Mouse (Mus musculus) kidney, embryonic 16.5 days (tissue): Measurements from ENCODE around the gene Nav1. TPM values are rescaled to one million over a fixed set of nuclear protein-coding genes. Genes with fewer than 3 reads are reported as not detected.

Experiments
- ATAC-seq: fragments of 200-750 bp; cut with Nextera tagmentation; 2 replicates; pipeline ENCODE4 v1.8.0; 2017; ENCODE audit warnings: moderate TSS enrichment; ENCODE audit not compliant: low FRiP score, low TSS enrichment
- H3K27ac ChIP-seq: fragments of 300-500 bp; sonication (generic); 2 replicates; pipeline ENCODE4 v1.5.1; 2014; ENCODE audit warnings: low read length
- H3K27me3 ChIP-seq: fragments of 300-500 bp; sonication (generic); 2 replicates; pipeline ENCODE4 v1.6.1; 2014; ENCODE audit warnings: low read length, control low read depth, mixed read lengths; ENCODE audit not compliant: insufficient read depth
- H3K36me3 ChIP-seq: fragments of 300-500 bp; sonication (generic); 2 replicates; pipeline ENCODE4 v1.6.1; 2014; ENCODE audit warnings: low read length, control low read depth, mixed read lengths; ENCODE audit not compliant: insufficient read depth
- H3K4me1 ChIP-seq: fragments of 300-500 bp; sonication (generic); 2 replicates; pipeline ENCODE4 v1.6.1; 2014; ENCODE audit warnings: low read length, control low read depth, mixed read lengths; ENCODE audit not compliant: insufficient read depth
- H3K4me2 ChIP-seq: fragments of 300-500 bp; sonication (generic); replicated peaks from 2 replicates; pipeline ENCODE4 v1.6.1; 2014; ENCODE audit warnings: low read depth, low read length
- H3K4me3 ChIP-seq: fragments of 300-500 bp; sonication (generic); 2 replicates; pipeline ENCODE4 v1.5.1; 2014; ENCODE audit warnings: mild to moderate bottlenecking, low read length
- H3K9ac ChIP-seq: fragments of 300-500 bp; sonication (generic); replicated peaks from 2 replicates; pipeline ENCODE4 v1.6.1; 2014; ENCODE audit warnings: low read length
- H3K9me3 ChIP-seq: fragments of 300-500 bp; sonication (generic); 2 replicates; pipeline ENCODE4 v1.6.1; 2016; ENCODE audit warnings: low read length, control low read depth
- WGBS: fragments of 180-500 bp; shearing (Covaris S2); extraction: QIAGEN DNeasy Blood & Tissue Kit; methylation state at CpG from one replicate; pipeline ENCODE4 v1.1.7; 2014; 5-methylcytosine and 5-hydroxymethylcytosine counted together
- polyA plus RNA-seq: library from polyadenylated mRNA; unstranded; fragments of >200 nt; fragmentation: Nextera tagmentation; extraction: Ambion mirVana; gene quantifications from 2 replicates; pipeline ENCODE4 v1.2.1, GENCODE M21; 2015

Nav1 gene
- polyA plus RNA-seq, 1 experiment from 2014 or later: 12.2 TPM

- Histone ChIP-seq H3K27ac (no peak overlapping the region), H3K4me2 (no peak overlapping the region)
- ATAC-seq: no peak
These were observed 90.4 kb downstream of the Nav1 start for GRCm38 (mm10) chr1:135516511-135517305.

GRCm38 (mm10) chr1:135515633-135516238, 91.4 kb downstream of the Nav1 start:
- H3K4me1 ChIP-seq: peaks cover 46% of the 10 kb centered on the region
- H3K9me3 ChIP-seq: no peaks in the 10 kb centered on the region
- no peaks in the 10 kb centered on the region for H3K36me3 ChIP-seq
- H3K27me3 ChIP-seq: peaks cover 3% of the 10 kb centered on the region; the same call in 1 of the 2 replicates
- 49% methylated on average over 12 of the region's 12 CpGs for WGBS
- H3K4me3 ChIP-seq: no peak overlapping the region
- no peak overlapping the region for H3K4me2 ChIP-seq
- ATAC-seq: no peak
- H3K27ac ChIP-seq: no peak overlapping the region
- no peak overlapping the region for H3K9ac ChIP-seq

More at GRCm38 (mm10) chr1:135516511-135517305, 90.4 kb downstream of the Nav1 start:
- Histone ChIP-seq H3K9me3 (0 out of 2 replicates have a peak, but pooled peaks cover 3% of the 10 kb centered on the region), H3K4me3 (no peak overlapping the region), H3K4me1 (peaks cover 41% of the 10 kb centered on the region), H3K36me3 (no peaks in the 10 kb centered on the region), H3K27me3 (no peaks in the 10 kb centered on the region), H3K9ac (no peak overlapping the region)
- 66% methylated on average over 10 of the region's 10 CpGs for WGBS

DNA sequence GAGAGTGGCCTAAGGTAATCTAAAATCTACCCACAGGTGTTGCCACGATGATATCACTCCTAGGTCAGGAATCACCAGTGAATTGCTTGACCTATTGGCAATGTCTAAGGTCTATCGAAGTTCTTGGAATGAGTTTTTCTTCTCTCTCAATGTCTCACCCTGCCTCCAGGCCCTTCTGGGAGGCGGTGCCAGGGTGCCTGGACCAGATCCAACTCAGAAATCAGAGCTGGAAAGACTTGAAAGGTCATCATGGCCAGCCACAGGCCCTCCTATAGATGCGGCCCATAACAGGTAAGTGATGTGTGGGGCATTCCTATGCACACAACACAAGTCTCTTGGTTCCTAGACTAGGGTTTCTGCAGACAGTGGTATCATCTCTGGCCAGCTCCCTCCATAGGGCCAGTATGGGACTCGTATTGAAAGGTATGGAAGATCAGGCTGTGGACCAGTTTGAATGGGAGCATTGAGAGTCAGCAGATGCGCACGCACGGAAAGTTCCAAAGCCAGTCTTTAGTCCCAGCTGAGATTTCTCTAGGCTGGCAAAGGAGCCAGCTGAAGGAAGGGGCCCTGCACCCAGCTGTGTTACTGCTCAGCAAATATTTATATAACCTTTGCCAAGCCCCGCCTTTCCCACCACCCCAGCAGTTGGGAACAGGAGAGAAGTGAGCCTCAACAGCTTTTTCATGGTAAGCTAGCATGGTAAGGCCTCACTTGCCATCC, 92.0 kb downstream of the Nav1 start:
- 54% methylated on average over 9 of the region's 9 CpGs for WGBS

DNA sequence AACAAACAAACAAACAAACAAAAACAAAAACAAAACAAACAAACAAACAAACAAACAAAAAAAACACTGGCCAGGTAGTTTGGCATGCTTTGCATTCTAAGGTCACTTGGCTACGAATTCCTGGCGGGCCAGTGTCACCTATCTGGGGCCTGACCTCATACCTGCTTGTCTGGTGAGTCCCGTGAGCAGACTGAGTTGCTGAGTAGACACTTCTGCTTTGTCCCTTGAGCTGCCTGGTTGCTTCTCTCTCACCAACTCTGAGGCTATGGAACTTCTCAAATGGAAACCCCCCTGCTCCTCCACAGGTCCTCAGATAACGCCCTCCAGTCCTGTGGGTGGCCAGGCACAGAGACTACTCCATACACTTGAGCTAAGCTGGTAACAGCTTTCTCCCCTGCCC, 93.0 kb downstream of the Nav1 start:
- Histone ChIP-seq H3K9ac (no peak overlapping the region), H3K36me3 (no peaks in the 10 kb centered on the region), H3K27ac (no peak overlapping the region), H3K4me3 (no peak overlapping the region), H3K9me3 (no peaks in the 10 kb centered on the region), H3K4me2 (no peak overlapping the region), H3K27me3 (peaks cover 7% of the 10 kb centered on the region), H3K4me1 (peaks cover 57% of the 10 kb centered on the region)
- ATAC-seq: no peak
- WGBS: 76% methylated on average over 4 of the region's 4 CpGs

More for the DNA sequence above, 92.0 kb downstream of the Nav1 start:
- Histone ChIP-seq H3K9ac (no peak overlapping the region), H3K4me2 (no peak overlapping the region), H3K36me3 (no peaks in the 10 kb centered on the region), H3K27ac (no peak overlapping the region), H3K4me3 (no peak overlapping the region), H3K9me3 (no peaks in the 10 kb centered on the region), H3K4me1 (peaks cover 50% of the 10 kb centered on the region), H3K27me3 (peaks cover 3% of the 10 kb centered on the region; the same call in 1 of the 2 replicates)
- 0 out of 2 replicates have a peak, but pooled peaks have one; percentile 39 for ATAC-seq

DNA sequence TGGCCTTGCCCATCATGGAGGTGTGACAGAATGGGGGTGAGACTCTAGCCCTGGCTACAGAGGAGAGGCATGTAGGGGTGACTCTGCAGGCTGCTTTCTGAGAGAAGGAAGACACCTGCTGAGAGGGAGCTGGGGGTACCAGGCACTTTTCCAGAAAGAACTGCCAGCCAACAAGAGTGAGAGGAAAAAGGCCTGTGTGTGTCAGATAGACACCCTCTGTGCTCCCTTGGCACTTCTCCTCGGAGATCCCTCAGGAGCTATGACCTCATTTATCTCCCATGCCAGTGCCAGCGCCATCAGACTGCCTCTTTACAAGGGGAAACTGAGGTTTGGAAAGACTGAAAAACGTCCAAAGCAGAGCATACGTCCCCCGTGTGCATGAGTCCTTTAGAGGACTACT, 93.6 kb downstream of the Nav1 start:
- 25% methylated on average over 5 of the region's 5 CpGs for WGBS
- Histone ChIP-seq H3K9ac (no peak overlapping the region), H3K9me3 (no peaks in the 10 kb centered on the region), H3K27ac (no peak overlapping the region), H3K27me3 (peaks cover 10% of the 10 kb centered on the region), H3K4me2 (no peak overlapping the region), H3K4me3 (no peak overlapping the region), H3K4me1 (peaks cover 63% of the 10 kb centered on the region), H3K36me3 (no peaks in the 10 kb centered on the region)
- no peak for ATAC-seq

DNA sequence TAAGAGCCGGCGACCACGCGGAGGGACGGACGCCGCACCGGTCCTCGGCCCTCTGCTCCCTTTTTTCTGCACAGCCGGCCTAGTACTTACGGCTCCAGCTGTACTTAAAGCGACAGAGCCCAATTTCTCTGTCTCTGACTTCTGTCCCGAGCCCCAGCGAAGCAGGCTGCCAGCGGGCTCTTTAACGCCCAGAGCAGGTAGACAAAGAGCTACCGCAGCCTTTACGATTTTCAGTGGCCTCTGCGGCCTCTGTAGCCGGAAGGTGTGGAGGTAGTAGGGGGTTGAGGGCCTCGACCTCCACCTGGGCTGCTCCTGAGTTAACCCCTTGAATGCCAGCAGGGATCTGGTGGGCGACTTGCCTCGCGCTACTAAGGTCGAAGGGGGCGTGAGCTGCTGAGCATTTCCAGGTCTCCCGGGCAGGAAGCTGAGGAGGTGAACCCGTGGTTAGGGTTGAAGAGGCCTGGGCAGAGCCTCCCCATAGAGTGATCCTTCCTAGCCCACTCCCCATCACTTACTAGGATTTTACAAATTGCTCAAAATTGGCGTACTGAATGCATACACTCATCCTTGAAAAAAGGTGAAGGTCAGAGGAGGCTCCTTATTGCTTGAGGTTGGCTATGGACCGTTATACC, 96.6 kb downstream of the Nav1 start:
- H3K27ac ChIP-seq: no peak overlapping the region
- H3K9me3 ChIP-seq: no peaks in the 10 kb centered on the region
- WGBS: 6% methylated on average over 30 of the region's 30 CpGs
- H3K4me1 ChIP-seq: peaks cover 54% of the 10 kb centered on the region
- peak overlapping the region; percentile 56 for H3K9ac ChIP-seq
- peak overlapping the region; percentile 88 for H3K4me2 ChIP-seq
- H3K27me3 ChIP-seq: peaks cover 10% of the 10 kb centered on the region
- no peaks in the 10 kb centered on the region for H3K36me3 ChIP-seq
- H3K4me3 ChIP-seq: peak overlapping the region; percentile 50
- ATAC-seq: peak; percentile 81

DNA sequence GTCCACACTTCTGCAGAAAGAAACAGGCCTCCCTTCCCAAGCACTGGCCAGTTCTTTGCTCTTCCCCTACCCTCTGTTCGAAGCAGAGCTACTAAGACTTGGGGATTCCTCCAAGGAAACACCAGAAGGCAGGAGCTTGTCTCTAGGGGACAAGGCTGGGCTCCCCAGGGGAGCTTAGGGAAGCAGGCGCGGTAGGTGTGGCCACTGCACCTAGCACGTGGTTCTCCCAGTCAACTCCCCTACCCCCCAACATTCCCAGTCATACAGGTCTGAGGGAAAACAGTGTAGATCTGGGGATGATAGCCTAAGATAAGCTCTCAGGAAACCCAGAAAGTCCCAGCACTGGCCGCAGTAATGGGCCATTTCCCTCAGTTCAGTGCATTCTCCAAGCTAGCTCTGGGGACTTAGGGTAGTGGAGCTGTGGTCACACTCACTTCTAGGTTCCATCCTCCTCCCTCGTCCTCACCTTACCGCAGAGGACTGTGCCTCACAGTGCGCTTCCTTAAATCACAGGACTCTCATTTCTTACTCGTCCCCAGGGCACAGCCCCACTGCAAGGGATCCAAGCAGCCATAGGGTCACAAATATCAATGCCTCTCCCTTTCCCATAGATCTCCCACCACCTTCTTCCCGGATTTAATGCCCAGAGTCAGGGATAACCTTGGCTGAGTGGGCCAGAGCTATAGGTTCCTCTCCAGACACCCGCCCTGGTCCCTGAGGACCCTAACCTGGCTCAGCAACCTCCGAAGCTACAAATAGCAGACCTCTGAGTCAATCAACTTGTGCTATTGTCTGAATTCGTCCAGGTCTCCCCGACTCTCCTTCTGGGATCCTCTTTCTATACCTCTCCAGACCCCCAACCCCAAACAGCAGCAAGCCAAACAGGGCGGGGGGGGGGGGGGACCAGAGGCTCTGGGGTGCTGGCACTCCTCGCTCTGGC, 97.7 kb downstream of the Nav1 start:
- peaks cover 10% of the 10 kb centered on the region for H3K27me3 ChIP-seq
- H3K9ac ChIP-seq: peak overlapping the region; percentile 56
- 0 out of 2 replicates have a peak overlapping the region, but pooled peaks have one; percentile 12 for H3K27ac ChIP-seq
- WGBS: 20% methylated on average over 15 of the region's 16 CpGs
- H3K9me3 ChIP-seq: no peaks in the 10 kb centered on the region
- peaks cover 47% of the 10 kb centered on the region for H3K4me1 ChIP-seq
- H3K4me2 ChIP-seq: peak overlapping the region; percentile 88
- no peaks in the 10 kb centered on the region for H3K36me3 ChIP-seq
- ATAC-seq: no peak
- H3K4me3 ChIP-seq: peak overlapping the region; percentile 50

DNA sequence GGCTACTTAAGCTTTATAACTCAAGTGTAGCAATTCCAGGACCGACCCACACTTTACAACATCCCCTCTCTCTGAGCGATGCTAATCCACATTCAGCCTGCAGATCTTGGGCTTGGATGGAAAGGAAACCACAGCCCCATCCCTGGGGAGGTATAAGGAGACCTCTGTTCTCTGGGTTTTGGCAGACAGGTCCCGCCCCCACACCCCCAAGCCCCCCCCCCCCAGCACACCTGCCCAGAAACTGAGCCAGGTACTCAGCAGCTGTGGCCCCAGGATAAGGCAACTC, 98.8 kb downstream of the Nav1 start:
- H3K9me3 ChIP-seq: no peaks in the 10 kb centered on the region
- no peak overlapping the region for H3K27ac ChIP-seq
- peak overlapping the region; percentile 88 for H3K4me2 ChIP-seq
- WGBS: 25% methylated on average over 3 of the region's 3 CpGs
- H3K27me3 ChIP-seq: peaks cover 10% of the 10 kb centered on the region
- no peak overlapping the region for H3K4me3 ChIP-seq
- peaks cover 36% of the 10 kb centered on the region for H3K4me1 ChIP-seq
- no peak for ATAC-seq
- no peaks in the 10 kb centered on the region for H3K36me3 ChIP-seq
- H3K9ac ChIP-seq: no peak overlapping the region
